Comparison of ENCODE assay signal across 9 mouse cellular contexts in the genomic region with DNA sequence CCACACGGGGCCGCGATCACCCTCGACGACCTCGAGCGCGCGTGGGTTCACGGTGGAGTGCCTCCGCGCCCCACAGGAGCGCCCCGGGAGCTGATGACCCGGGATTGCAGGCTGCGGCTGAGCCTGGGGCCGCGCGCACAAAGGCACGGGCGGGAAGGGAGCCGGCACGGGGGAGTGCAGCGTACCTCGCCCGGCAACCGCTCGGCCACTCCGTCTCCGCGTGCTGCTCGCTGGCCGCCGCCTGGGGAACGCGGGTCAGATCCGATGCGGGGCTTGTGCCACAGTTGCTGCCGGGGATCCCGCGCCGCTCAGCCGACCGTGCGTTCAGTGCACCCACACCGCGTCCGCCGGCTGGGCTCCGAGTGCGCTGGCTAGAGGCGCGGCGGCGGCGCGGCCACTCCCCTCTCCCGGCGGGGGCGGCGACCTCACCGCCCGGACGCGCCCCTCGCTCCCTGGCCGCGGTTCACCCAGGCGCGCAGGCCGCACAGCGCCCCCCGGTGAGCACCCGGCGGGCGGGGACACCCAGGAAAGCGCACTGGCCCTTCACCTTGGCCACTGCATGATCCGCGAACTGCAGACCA. TPM values are rescaled to one million over a fixed set of nuclear protein-coding genes. Genes with fewer than 3 reads are reported as not detected.
DNase-seq lines count a peak whose midpoint lies in the region; ATAC-seq and TF ChIP-seq lines count a peak whose summit lies in the region.
"Had no signal": no experiment of that assay in that cellular context is flagged by ENCODE, and none has a peak within 500 bp of the region (broad histone marks: within the 10 kb centered on the region; RNA-seq: fewer than 3 reads in every experiment).

Gene Myo1b, minus strand, starts transcription at position 496 of the 581 bp plus-strand sequence.

- TF ChIP-seq POLR2A in cortical plate, adult 2 months (IDR thresholded peaks at IDR 0.05; ENCODE audit: extremely low read depth, insufficient read depth, low read length): 0 out of 2 replicates have a peak, but pooled peaks have one; percentile 20

- H3K27me3 ChIP-seq in erythroblast, embryonic 14.5 days (ENCODE audit: control insufficient read depth): peaks cover 22% of the 10 kb centered on the region
- no peaks in the 10 kb centered on the region for H3K27me3 ChIP-seq in intestine, embryonic 16.5 days (replicated peaks; ENCODE audit: control insufficient read depth, insufficient read depth, low read length)
- H3K27me3 ChIP-seq in limb, embryonic 15.5 days: no peaks in the 10 kb centered on the region
- no peaks in the 10 kb centered on the region for H3K27me3 ChIP-seq in midbrain, embryonic 14.5 days (ENCODE audit: control insufficient read depth, insufficient read depth, low read length)
- no peaks in the 10 kb centered on the region for H3K27me3 ChIP-seq in stomach, embryonic 14.5 days (ENCODE audit: control insufficient read depth, insufficient read depth, low read length)

- H3K36me3 ChIP-seq in erythroblast, embryonic 14.5 days (ENCODE audit: control insufficient read depth): no peaks in the 10 kb centered on the region
- H3K36me3 ChIP-seq in intestine, embryonic 16.5 days (ENCODE audit: control insufficient read depth, insufficient read depth, low read length): no peaks in the 10 kb centered on the region
- no peaks in the 10 kb centered on the region for H3K36me3 ChIP-seq in limb, embryonic 15.5 days
- no peaks in the 10 kb centered on the region for H3K36me3 ChIP-seq in midbrain, embryonic 14.5 days (ENCODE audit: control insufficient read depth, insufficient read depth, low read length)
- no peaks in the 10 kb centered on the region for H3K36me3 ChIP-seq in stomach, embryonic 14.5 days (ENCODE audit: control insufficient read depth, insufficient read depth, low read length)

- DNase-seq in midbrain, embryonic 14.5 days: peak; percentile 79

- H3K4me1 ChIP-seq in erythroblast, embryonic 14.5 days (ENCODE audit: control insufficient read depth): no peaks in the 10 kb centered on the region
- H3K4me1 ChIP-seq in cortical plate, adult 2 months (ENCODE audit: control insufficient read depth, insufficient read depth, low read length): peaks cover 4% of the 10 kb centered on the region
- peaks cover 13% of the 10 kb centered on the region for H3K4me1 ChIP-seq in intestine, embryonic 16.5 days (ENCODE audit: control insufficient read depth, insufficient read depth, low read length)
- peaks cover 18% of the 10 kb centered on the region for H3K4me1 ChIP-seq in limb, embryonic 15.5 days
- peaks cover 13% of the 10 kb centered on the region for H3K4me1 ChIP-seq in midbrain, embryonic 14.5 days (ENCODE audit: control insufficient read depth, insufficient read depth, low read length)
- H3K4me1 ChIP-seq in stomach, embryonic 14.5 days (ENCODE audit: control insufficient read depth, insufficient read depth, low read length): peaks cover 21% of the 10 kb centered on the region

- no peak for TF ChIP-seq CTCF in cortical plate, adult 2 months (IDR thresholded peaks at IDR 0.05; ENCODE audit: extremely low read depth, insufficient read depth, low read length)

- H3K4me3 ChIP-seq in erythroblast, embryonic 14.5 days (replicated peaks): peak within 1 kb of the TSS; percentile 58
- peak within 1 kb of the TSS; percentile 62 for H3K4me3 ChIP-seq in cortical plate, adult 2 months (ENCODE audit: insufficient read depth, low read length)
- peak within 1 kb of the TSS; percentile 69 for H3K4me3 ChIP-seq in intestine, embryonic 16.5 days (ENCODE audit: low read length)
- H3K4me3 ChIP-seq in limb, embryonic 15.5 days: peak within 1 kb of the TSS; percentile 90
- peak within 1 kb of the TSS; percentile 80 for H3K4me3 ChIP-seq in midbrain, embryonic 14.5 days (replicated peaks; ENCODE audit: low read depth, low read length)
- H3K4me3 ChIP-seq in stomach, embryonic 14.5 days (ENCODE audit: low read depth, low read length): peak within 1 kb of the TSS; percentile 93

- H3K9me3 ChIP-seq in erythroblast, embryonic 14.5 days (ENCODE audit: control insufficient read depth, low read length): no peaks in the 10 kb centered on the region
- H3K9me3 ChIP-seq in intestine, embryonic 16.5 days (ENCODE audit: control insufficient read depth, low read length): 0 out of 2 replicates have a peak, but pooled peaks cover 5% of the 10 kb centered on the region
- H3K9me3 ChIP-seq in limb, embryonic 15.5 days: no peaks in the 10 kb centered on the region
- H3K9me3 ChIP-seq in midbrain, embryonic 14.5 days (ENCODE audit: control insufficient read depth, low read length): no peaks in the 10 kb centered on the region
- H3K9me3 ChIP-seq in stomach, embryonic 14.5 days (ENCODE audit: control insufficient read depth, low read depth, low read length): no peaks in the 10 kb centered on the region

- H3K27ac ChIP-seq in cortical plate, adult 2 months (ENCODE audit: insufficient read depth, low read length): peak within 1 kb of the TSS; percentile 63; the same call in 1 of the 2 replicates
- H3K27ac ChIP-seq in intestine, embryonic 16.5 days (ENCODE audit: low read length): peak within 1 kb of the TSS; percentile 70
- peak within 1 kb of the TSS; percentile 93 for H3K27ac ChIP-seq in limb, embryonic 15.5 days
- peak within 1 kb of the TSS; percentile 89 for H3K27ac ChIP-seq in midbrain, embryonic 14.5 days (replicated peaks; ENCODE audit: low read depth, low read length)
- H3K27ac ChIP-seq in stomach, embryonic 14.5 days (ENCODE audit: low read length): peak within 1 kb of the TSS; percentile 92

- under 1% methylated on average over 74 of the region's 79 CpGs for WGBS in intestine, embryonic 16.5 days
- WGBS in limb, embryonic 15.5 days: 1% methylated on average over 77 of the region's 79 CpGs
- WGBS in midbrain, embryonic 14.5 days: under 1% methylated on average over 77 of the region's 79 CpGs
- 1% methylated on average over 79 of the region's 79 CpGs for WGBS in stomach, embryonic 14.5 days

- no peak for ATAC-seq in erythroblast, adult 5-6 weeks (replicated peaks; ENCODE audit: low FRiP score, poor library complexity, severe bottlenecking)
- peak; percentile 79 for ATAC-seq in granulocyte monocyte progenitor cell, adult 5-6 weeks (replicated peaks; ENCODE audit: poor library complexity, severe bottlenecking)
- ATAC-seq in intestine, embryonic 16.5 days: peak; percentile 93
- ATAC-seq in limb, embryonic 15.5 days (ENCODE audit: insufficient number of reproducible peaks, low FRiP score, low TSS enrichment, low read depth): peak; percentile 81
- peak; percentile 82 for ATAC-seq in midbrain, embryonic 14.5 days (ENCODE audit: low FRiP score, low TSS enrichment)
- peak; percentile 89 for ATAC-seq in stomach, embryonic 14.5 days (ENCODE audit: insufficient number of reproducible peaks, insufficient read depth, low FRiP score, low read depth)

- peak within 1 kb of the TSS; percentile 93 for H3K9ac ChIP-seq in intestine, embryonic 16.5 days (ENCODE audit: low read depth, low read length)
- peak within 1 kb of the TSS; percentile 87 for H3K9ac ChIP-seq in limb, embryonic 15.5 days
- H3K9ac ChIP-seq in midbrain, embryonic 14.5 days (replicated peaks; ENCODE audit: low read length): peak within 1 kb of the TSS; percentile 88
- peak within 1 kb of the TSS; percentile 94 for H3K9ac ChIP-seq in stomach, embryonic 14.5 days (replicated peaks; ENCODE audit: low read depth, low read length)

- H3K4me2 ChIP-seq in intestine, embryonic 16.5 days (ENCODE audit: low read depth, low read length): peak within 1 kb of the TSS; percentile 69
- peak within 1 kb of the TSS; percentile 65 for H3K4me2 ChIP-seq in limb, embryonic 15.5 days
- peak within 1 kb of the TSS; percentile 72 for H3K4me2 ChIP-seq in midbrain, embryonic 14.5 days (ENCODE audit: low read length)
- H3K4me2 ChIP-seq in stomach, embryonic 14.5 days (replicated peaks; ENCODE audit: low read depth, low read length): peak within 1 kb of the TSS; percentile 56

RNA-seq across cellular contexts. Expression of gene Myo1b, which starts in this region (rescaled TPM):
- not detected in 2 replicates for polyA plus RNA-seq in erythroblast, embryonic 14.5 days (2012)
- total RNA-seq in erythroblast, adult 5-6 weeks (2015; ENCODE audit: low replicate concordance): 0.63 TPM in 1 of 2 replicates, not detected in the other
- 1.1 and 3.5 TPM in 2 replicates for total RNA-seq in erythroblast, adult 5-6 weeks (2017; ENCODE audit: low replicate concordance)
- 29.3 and 31.5 TPM in 2 replicates for polyA plus RNA-seq in cortical plate, adult 2 months (2012; rRNA removed)
- total RNA-seq in granulocyte monocyte progenitor cell, adult 5-6 weeks (2014; fragmentation: Nextera tagmentation): 2.6 and 4.4 TPM in 2 replicates
- total RNA-seq in granulocyte monocyte progenitor cell, adult 5-6 weeks (2017): 5.5 and 13.1 TPM in 2 replicates
- polyA plus RNA-seq in intestine, embryonic 16.5 days (2015; fragmentation: Nextera tagmentation; extraction: Ambion mirVana): 30.8 and 40.8 TPM in 2 replicates
- polyA plus RNA-seq in limb, embryonic 15.5 days (2015; fragmentation: Nextera tagmentation; extraction: Ambion mirVana): 76.1 and 88.9 TPM in 2 replicates
- 60.4 and 93.1 TPM in 2 replicates for polyA plus RNA-seq in midbrain, embryonic 14.5 days (2014; fragmentation: Nextera tagmentation; extraction: Ambion mirVana)
- polyA plus RNA-seq in stomach, embryonic 14.5 days (2014; fragmentation: Nextera tagmentation; extraction: Ambion mirVana): 107 and 108 TPM in 2 replicates
- total RNA-seq: MEL had no signal

Comparison
In these comparisons a context has a peak if more than half of its experiments do, and no peak if none do; other contexts are left out.
1. RNA of gene Myo1b (polyA plus RNA-seq): 107 to 108 TPM in stomach, embryonic 14.5 days, 60.4 to 93.1 TPM in midbrain, embryonic 14.5 days, 76.1 to 88.9 TPM in limb, embryonic 15.5 days, 30.8 to 40.8 TPM in intestine, embryonic 16.5 days and 29.3 to 31.5 TPM in cortical plate, adult 2 months; not detected in erythroblast, embryonic 14.5 days; every median in the first group is over 10 times any median in the second.
2. Peak in every context shown above with its lines, with median percentiles within 50 percentile points of each other: H3K4me3 ChIP-seq, H3K27ac ChIP-seq, H3K4me2 ChIP-seq and H3K9ac ChIP-seq.